Mouse (Mus musculus) brain, embryonic 14.5 days (tissue): ENCODE results near the gene Shkbp1.

ENCODE experiments used
- CTCF ChIP-seq: fragments of 200-500 bp; IDR thresholded peaks from 2 replicates; pipeline ENCODE4 v1.5.1; 2012; ENCODE audit warnings: inconsistent platforms, mild to moderate bottlenecking, moderate library complexity, borderline replicate concordance; ENCODE audit not compliant: insufficient read depth, insufficient read length; ENCODE audit errors: extremely low read depth
- POLR2A ChIP-seq: fragments of 200-500 bp; IDR thresholded peaks from 2 replicates; pipeline ENCODE4 v1.6.1; 2012; ENCODE audit warnings: mild to moderate bottlenecking, inconsistent platforms, borderline replicate concordance; ENCODE audit not compliant: poor library complexity, insufficient read depth, insufficient read length, severe bottlenecking; ENCODE audit errors: extremely low read depth

- TF ChIP-seq CTCF (no peak), POLR2A (no peak)
Measured at GRCm38 (mm10) chr7:27323001-27323400, 32.8 kb downstream of the Shkbp1 start.
